Mouse (Mus musculus): ENCODE measurements at regions not wholly inside any gene's neighbourhood (a gene's known extent, or its start where the extent isn't known, plus 50 kb on each side); places are given as distances from the start of the nearest gene placed in this dataset.

- DNase-seq (ENCODE audit: low spot score): no peak
These were observed 435.8 kb downstream of the Zfp536 start for GRCm38 (mm10) chr7:37337616-37338015.

GRCm38 (mm10) chr7:37338067-37338501, 435.4 kb downstream of the Zfp536 start:
- DNase-seq (ENCODE audit: low spot score): no peak

GRCm38 (mm10) chr7:37342613-37343012, 430.8 kb downstream of the Zfp536 start:
- no peak for DNase-seq (ENCODE audit: low spot score)

- DNase-seq (ENCODE audit: low spot score): no peak
These were observed 430.3 kb downstream of the Zfp536 start for GRCm38 (mm10) chr7:37343021-37343593.

GRCm38 (mm10) chr7:37343691-37344233, 429.7 kb downstream of the Zfp536 start:
- no peak for DNase-seq (ENCODE audit: low spot score)

GRCm38 (mm10) chr7:37346041-37346440, 427.4 kb downstream of the Zfp536 start:
- peak; percentile 38 for DNase-seq (ENCODE audit: low spot score)

GRCm38 (mm10) chr7:37357647-37358395, 415.6 kb downstream of the Zfp536 start:
- peak; percentile 69 for DNase-seq (ENCODE audit: low spot score)

GRCm38 (mm10) chr7:37358492-37358891, 414.9 kb downstream of the Zfp536 start:
- DNase-seq (ENCODE audit: low spot score): no peak

GRCm38 (mm10) chr7:37359473-37359872, 414.0 kb downstream of the Zfp536 start:
- DNase-seq (ENCODE audit: low spot score): no peak

GRCm38 (mm10) chr7:37360171-37360570, 413.3 kb downstream of the Zfp536 start:
- DNase-seq (ENCODE audit: low spot score): no peak

GRCm38 (mm10) chr7:37361802-37362441, 411.5 kb downstream of the Zfp536 start:
- DNase-seq (ENCODE audit: low spot score): no peak

GRCm38 (mm10) chr7:37362879-37363278, 410.6 kb downstream of the Zfp536 start:
- DNase-seq (ENCODE audit: low spot score): no peak

GRCm38 (mm10) chr7:37363629-37364175, 409.7 kb downstream of the Zfp536 start:
- DNase-seq (ENCODE audit: low spot score): no peak

- no peak for DNase-seq (ENCODE audit: low spot score)
These were observed 409.2 kb downstream of the Zfp536 start for GRCm38 (mm10) chr7:37364221-37364620.

GRCm38 (mm10) chr7:37366006-37366405, 407.4 kb downstream of the Zfp536 start:
- DNase-seq (ENCODE audit: low spot score): no peak

GRCm38 (mm10) chr7:37369698-37370097, 403.7 kb downstream of the Zfp536 start:
- DNase-seq (ENCODE audit: low spot score): no peak

GRCm38 (mm10) chr7:37373864-37374263, 399.6 kb downstream of the Zfp536 start:
- DNase-seq (ENCODE audit: low spot score): peak; percentile 25

- no peak for DNase-seq (ENCODE audit: low spot score)
These were observed 398.4 kb downstream of the Zfp536 start for GRCm38 (mm10) chr7:37375044-37375443.

GRCm38 (mm10) chr7:37375591-37375990, 397.9 kb downstream of the Zfp536 start:
- no peak for DNase-seq (ENCODE audit: low spot score)

- no peak for DNase-seq (ENCODE audit: low spot score)
These were observed 397.2 kb downstream of the Zfp536 start for GRCm38 (mm10) chr7:37376207-37376606.

GRCm38 (mm10) chr7:37377889-37378521, 395.4 kb downstream of the Zfp536 start:
- DNase-seq (ENCODE audit: low spot score): no peak

- DNase-seq (ENCODE audit: low spot score): no peak
These were observed 385.6 kb downstream of the Zfp536 start for GRCm38 (mm10) chr7:37387871-37388270.

Measured in c-Kit-positive CD71-positive TER-119-positive erythroid progenitor cells, embryonic 14.5 days (primary cell).